Mouse (Mus musculus) heart, embryonic 12.5 days (tissue): ENCODE measurements around the gene Gys1. TPM values are rescaled to one million over a fixed set of nuclear protein-coding genes. Genes with fewer than 3 reads are reported as not detected.
"Not testable (repeated sequence)": the region's sequence is repeated elsewhere in the genome, so short reads cannot be mapped to it uniquely, and the experiment has no call there.

ENCODE experiments used
- ATAC-seq: fragments of 200-750 bp; cut with Nextera tagmentation; 2 replicates; pipeline ENCODE4 v1.8.0; 2017; ENCODE audit warnings: moderate TSS enrichment, moderate library complexity; ENCODE audit not compliant: insufficient number of reproducible peaks, low FRiP score
- H3K27ac ChIP-seq: fragments of 300-500 bp; sonication (generic); 2 replicates; pipeline ENCODE4 v1.5.1; 2016; ENCODE audit warnings: mild to moderate bottlenecking, moderate library complexity; ENCODE audit not compliant: poor library complexity, severe bottlenecking
- H3K27me3 ChIP-seq: fragments of 300-500 bp; sonication (generic); replicated peaks from 2 replicates; pipeline ENCODE4 v1.6.1; 2016; ENCODE audit warnings: mild to moderate bottlenecking, moderate library complexity
- H3K36me3 ChIP-seq: fragments of 300-500 bp; sonication (generic); 2 replicates; pipeline ENCODE4 v1.6.1; 2016; ENCODE audit warnings: mild to moderate bottlenecking, moderate library complexity
- H3K4me1 ChIP-seq: fragments of 300-500 bp; sonication (generic); replicated peaks from 2 replicates; pipeline ENCODE4 v1.6.1; 2016; ENCODE audit warnings: mild to moderate bottlenecking
- H3K4me2 ChIP-seq: fragments of 300-500 bp; sonication (generic); 2 replicates; pipeline ENCODE4 v1.6.1; 2016; ENCODE audit warnings: mild to moderate bottlenecking, moderate library complexity
- H3K4me3 ChIP-seq: fragments of 300-500 bp; sonication (generic); 2 replicates; pipeline ENCODE4 v1.5.1; 2016; ENCODE audit warnings: mild to moderate bottlenecking
- H3K9ac ChIP-seq: fragments of 300-500 bp; sonication (generic); 2 replicates; pipeline ENCODE4 v1.6.1; 2016; ENCODE audit warnings: mild to moderate bottlenecking, moderate library complexity
- H3K9me3 ChIP-seq: fragments of 300-500 bp; sonication (generic); replicated peaks from 2 replicates; pipeline ENCODE4 v1.6.1; 2016; ENCODE audit warnings: mild to moderate bottlenecking, moderate library complexity
- WGBS: fragments of 180-500 bp; shearing (Covaris S2); methylation state at CpG from one replicate; pipeline ENCODE4 v1.1.7; 2016; 5-methylcytosine and 5-hydroxymethylcytosine counted together
- polyA plus RNA-seq: library from polyadenylated mRNA; unstranded; fragments of >200 nt; fragmentation: Nextera tagmentation; extraction: Ambion mirVana; gene quantifications from 2 replicates; pipeline ENCODE4 v1.2.1, GENCODE M21; 2016

Gys1 gene
- polyA plus RNA-seq, 1 experiment from 2014 or later, result 115 TPM

DNA sequence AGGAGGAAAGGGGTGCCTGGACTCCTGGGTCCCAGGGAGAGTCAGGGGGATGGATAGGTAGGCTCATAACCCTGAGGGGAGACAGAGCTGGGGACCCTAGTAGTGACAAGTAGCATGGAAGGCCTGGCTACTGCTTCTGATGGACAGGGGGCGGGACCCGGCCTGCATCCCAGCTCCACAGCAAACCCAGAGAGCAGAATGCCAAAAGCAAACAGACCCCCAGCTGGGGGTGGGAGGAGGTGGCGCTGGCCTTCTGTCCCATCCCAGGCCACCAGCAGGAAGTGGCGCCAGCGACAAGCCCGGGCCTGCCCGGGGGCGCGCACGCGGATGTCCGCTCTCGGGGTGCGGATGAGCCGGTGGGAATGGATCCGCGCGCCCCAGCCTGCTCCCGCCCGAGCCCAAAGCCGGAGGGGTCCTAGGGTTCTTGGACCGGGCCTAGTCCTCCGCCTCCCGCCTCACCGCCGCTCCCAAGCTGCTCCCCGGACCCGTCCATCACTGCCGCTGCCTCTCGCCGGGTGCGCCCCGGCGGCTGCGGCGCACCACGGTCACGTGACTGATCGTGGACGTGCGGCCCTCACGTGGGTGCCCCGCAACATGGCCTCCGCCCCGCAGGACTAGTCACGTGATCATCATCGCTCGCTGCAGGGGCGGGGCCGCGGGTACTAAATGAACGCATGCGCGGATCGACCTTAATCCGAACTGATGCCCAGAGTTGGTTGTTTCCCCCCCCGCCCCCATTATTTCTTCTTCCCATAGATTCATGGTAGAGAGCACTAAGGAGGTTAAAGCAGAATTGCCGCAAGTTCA, 31.8 kb downstream of the Gys1 start, which contains the start of gene Bax:
TSS of gene Bax (minus strand) at position 616 of the 807 bp plus-strand sequence.
- H3K27me3 ChIP-seq, result no peaks in the 10 kb centered on the region
- H3K27ac ChIP-seq, result peak within 1 kb of the TSS; percentile 41
- peak within 1 kb of the TSS; percentile 93 for H3K4me2 ChIP-seq
- peak; percentile 88 for ATAC-seq
- peak within 1 kb of the TSS; percentile 94 for H3K4me3 ChIP-seq
- H3K9ac ChIP-seq, result peak within 1 kb of the TSS; percentile 94
- peaks cover 38% of the 10 kb centered on the region for H3K36me3 ChIP-seq
- H3K9me3 ChIP-seq, result no peaks in the 10 kb centered on the region
- under 1% methylated on average over 56 of the region's 58 CpGs for WGBS
- H3K4me1 ChIP-seq, result peaks cover 25% of the 10 kb centered on the region

DNA sequence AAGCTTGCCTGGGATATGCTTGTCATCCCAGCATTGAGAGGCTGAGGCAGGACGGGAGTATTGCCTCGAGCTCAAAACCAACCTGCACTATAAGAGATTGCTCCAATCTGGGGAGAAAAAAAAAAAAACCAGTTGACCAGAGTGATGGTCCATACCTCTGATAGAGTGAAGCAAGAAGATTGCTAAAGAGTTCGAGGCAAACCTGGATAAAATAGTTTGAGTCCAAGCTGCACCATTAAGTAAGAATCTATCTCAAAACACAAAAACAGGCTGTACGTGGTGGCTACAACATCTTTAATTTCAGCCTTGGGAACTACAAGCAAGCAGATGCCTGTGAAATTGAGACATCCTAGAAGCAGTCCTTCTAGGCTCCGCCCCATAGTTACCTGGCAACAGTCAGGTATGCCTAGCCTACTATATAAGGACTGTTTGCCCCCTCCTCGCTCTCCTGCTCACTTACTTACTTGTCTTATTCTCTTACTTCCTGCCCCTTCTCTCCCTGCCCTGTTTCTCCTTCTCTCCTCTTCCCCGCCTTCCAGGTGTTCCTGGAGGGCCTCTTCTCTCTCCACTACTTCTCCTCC, 32.5 kb downstream of the Gys1 start:
- H3K4me2 ChIP-seq, result peak overlapping the region; percentile 93
- H3K9me3 ChIP-seq, result no peaks in the 10 kb centered on the region
- H3K27ac ChIP-seq, result no peak overlapping the region
- H3K36me3 ChIP-seq, result peaks cover 31% of the 10 kb centered on the region
- peaks cover 20% of the 10 kb centered on the region for H3K4me1 ChIP-seq
- H3K27me3 ChIP-seq, result no peaks in the 10 kb centered on the region
- peak overlapping the region; percentile 94 for H3K4me3 ChIP-seq
- H3K9ac ChIP-seq, result no peak overlapping the region
- WGBS, result 33% methylated on average over 7 of the region's 7 CpGs
- peak; percentile 15 for ATAC-seq

DNA sequence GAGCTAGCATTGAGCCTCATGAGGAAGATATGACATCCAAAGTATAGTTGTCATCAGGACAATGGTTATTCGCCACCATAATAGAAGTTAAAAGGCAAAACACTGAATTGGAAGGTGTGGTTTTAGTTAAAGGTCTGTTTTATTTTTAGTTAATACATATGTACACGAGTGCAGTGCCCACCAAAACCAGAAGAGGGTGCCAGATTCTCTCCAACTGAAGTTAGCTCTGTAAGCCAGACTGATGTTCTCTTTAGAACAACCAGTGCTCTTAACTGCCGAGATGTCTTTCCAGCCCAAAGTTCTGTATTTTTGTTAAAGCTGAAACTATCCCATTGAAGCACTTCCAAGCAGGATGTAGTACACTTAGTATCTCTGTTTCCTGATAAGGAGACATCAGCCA, 36.2 kb downstream of the Gys1 start:
- ATAC-seq, result no peak
- Histone ChIP-seq H3K27me3 (no peaks in the 10 kb centered on the region), H3K36me3 (0 out of 2 replicates have a peak, but pooled peaks cover 2% of the 10 kb centered on the region), H3K27ac (no peak overlapping the region), H3K9ac (no peak overlapping the region), H3K4me2 (no peak overlapping the region), H3K4me3 (no peak overlapping the region), H3K4me1 (peaks cover 10% of the 10 kb centered on the region), H3K9me3 (no peaks in the 10 kb centered on the region)
- 5% methylated on average over 3 of the region's 3 CpGs for WGBS

DNA sequence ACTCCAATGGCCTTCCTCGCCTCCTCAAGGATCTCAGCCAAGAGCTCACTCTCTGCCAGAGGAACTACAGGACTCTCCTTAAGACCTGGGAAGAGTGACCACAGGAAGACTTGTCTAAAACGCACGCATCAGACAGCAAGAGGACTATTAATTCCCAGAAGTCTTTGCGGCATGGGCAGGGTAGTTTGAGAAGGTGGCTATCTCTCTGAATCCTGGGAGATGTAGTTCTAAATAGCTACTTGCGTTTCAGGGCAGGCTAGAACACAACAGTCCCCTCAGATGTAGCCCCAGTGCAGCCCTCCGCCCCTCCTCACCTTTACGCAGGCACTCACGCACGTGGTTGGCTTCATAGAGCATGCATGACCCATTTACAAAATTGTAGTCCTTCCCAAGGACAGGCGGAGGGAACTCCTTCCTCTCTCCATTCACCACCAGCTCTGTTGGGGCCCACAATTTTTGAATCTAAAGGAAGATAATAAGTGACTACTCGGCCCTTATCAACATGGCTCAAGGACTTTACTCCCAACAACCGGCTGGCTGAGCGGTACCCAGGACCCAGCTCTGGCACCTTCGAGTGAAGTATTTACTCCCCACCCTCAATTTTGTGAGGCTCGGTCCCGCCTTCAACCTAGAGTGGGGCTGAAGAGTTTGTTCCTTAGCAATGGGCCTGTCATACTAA, 40.8 kb downstream of the Gys1 start:
- WGBS, result 57% methylated on average over 16 of the region's 16 CpGs
- H3K9ac ChIP-seq, result peak overlapping the region; percentile 39; the same call in 1 of the 2 replicates
- ATAC-seq, result peak; percentile 54; the same call in 1 of the 2 replicates

DNA sequence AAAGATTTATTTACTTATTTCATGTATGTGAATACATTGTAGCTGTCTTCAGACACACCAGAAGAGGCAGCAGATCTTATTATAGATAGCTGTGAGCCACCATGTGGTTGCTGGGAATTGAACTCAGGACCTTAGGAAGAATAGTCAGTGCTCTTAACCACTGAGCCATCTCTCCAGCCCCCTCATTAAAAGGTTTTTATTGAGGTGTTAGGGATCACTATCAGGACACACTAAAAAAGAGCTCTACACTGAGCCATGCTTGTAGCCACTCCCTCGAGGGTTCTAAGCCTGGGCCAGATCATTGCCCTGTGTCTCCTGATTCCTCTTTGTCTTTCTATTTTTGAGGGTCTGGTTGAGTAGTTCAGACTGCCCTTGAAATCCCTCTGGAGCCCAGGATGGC, 41.8 kb downstream of the Gys1 start:
- Histone ChIP-seq H3K9me3 (no peaks in the 10 kb centered on the region), H3K4me1 (no peaks in the 10 kb centered on the region), H3K36me3 (peaks cover 8% of the 10 kb centered on the region; the same call in 1 of the 2 replicates), H3K9ac (no peak overlapping the region), H3K27ac (no peak overlapping the region), H3K27me3 (no peaks in the 10 kb centered on the region), H3K4me2 (no peak overlapping the region), H3K4me3 (no peak overlapping the region)
- no peak for ATAC-seq
- WGBS, result 36% methylated on average over 1 of the region's 1 CpGs

More for the DNA sequence above, 40.8 kb downstream of the Gys1 start:
- H3K27ac ChIP-seq, result no peak overlapping the region
- H3K9me3 ChIP-seq, result no peaks in the 10 kb centered on the region
- H3K36me3 ChIP-seq, result peaks cover 8% of the 10 kb centered on the region; the same call in 1 of the 2 replicates
- no peaks in the 10 kb centered on the region for H3K4me1 ChIP-seq
- no peaks in the 10 kb centered on the region for H3K27me3 ChIP-seq
- H3K4me3 ChIP-seq, result peak overlapping the region; percentile 24; the same call in 1 of the 2 replicates
- peak overlapping the region; percentile 51 for H3K4me2 ChIP-seq

DNA sequence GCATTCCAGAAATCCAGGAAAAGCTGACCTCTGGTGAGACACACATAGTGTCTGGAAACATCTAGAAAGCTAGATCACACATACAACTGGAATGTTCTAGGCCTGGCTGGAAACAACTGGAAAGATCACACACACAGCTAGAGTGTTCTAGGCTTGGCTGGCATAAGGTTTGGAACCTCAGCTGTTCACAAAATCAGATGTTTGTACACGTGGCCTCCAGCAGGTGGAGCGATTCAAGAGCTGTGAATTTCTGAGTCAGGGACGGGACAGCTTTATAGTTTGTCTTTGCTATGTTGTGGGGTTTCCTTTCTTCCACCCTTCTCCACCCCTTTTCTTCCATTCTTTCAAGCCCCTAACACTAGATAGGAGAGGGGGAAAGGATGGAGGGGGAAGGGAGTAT, 42.4 kb downstream of the Gys1 start:
- Histone ChIP-seq H3K36me3 (peaks cover 8% of the 10 kb centered on the region; the same call in 1 of the 2 replicates), H3K9ac (peak overlapping the region; percentile 4; the same call in 1 of the 2 replicates), H3K27me3 (no peaks in the 10 kb centered on the region), H3K4me2 (no peak overlapping the region), H3K4me3 (no peak overlapping the region), H3K4me1 (no peaks in the 10 kb centered on the region), H3K9me3 (no peaks in the 10 kb centered on the region), H3K27ac (no peak overlapping the region)
- no peak for ATAC-seq
- 12% methylated on average over 3 of the region's 3 CpGs for WGBS

DNA sequence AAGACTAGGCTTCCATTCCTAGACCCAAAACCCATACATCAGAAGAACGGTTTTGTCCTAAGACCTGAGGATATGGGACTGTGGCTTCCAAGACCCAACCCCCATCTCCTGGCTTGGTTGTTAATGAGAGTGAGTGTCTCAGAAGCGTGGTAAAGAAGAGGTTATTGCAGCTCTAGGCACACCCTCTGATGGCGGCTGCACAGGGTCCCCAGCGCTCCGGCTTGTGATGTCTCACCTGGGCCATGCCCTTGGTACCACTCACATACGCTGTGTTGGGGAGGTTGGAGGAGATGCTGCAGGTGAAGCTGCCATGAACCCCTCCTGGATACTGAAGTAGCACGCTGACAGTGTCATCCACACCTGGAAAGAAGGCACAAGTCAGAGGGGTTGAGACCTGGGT, 44.1 kb downstream of the Gys1 start:
- 95% methylated on average over 7 of the region's 7 CpGs for WGBS
- Histone ChIP-seq H3K4me3 (no peak overlapping the region), H3K27me3 (no peaks in the 10 kb centered on the region), H3K36me3 (peaks cover 8% of the 10 kb centered on the region; the same call in 1 of the 2 replicates), H3K9me3 (no peaks in the 10 kb centered on the region), H3K4me2 (no peak overlapping the region), H3K4me1 (no peaks in the 10 kb centered on the region), H3K9ac (no peak overlapping the region), H3K27ac (no peak overlapping the region)
- ATAC-seq, result no peak

DNA sequence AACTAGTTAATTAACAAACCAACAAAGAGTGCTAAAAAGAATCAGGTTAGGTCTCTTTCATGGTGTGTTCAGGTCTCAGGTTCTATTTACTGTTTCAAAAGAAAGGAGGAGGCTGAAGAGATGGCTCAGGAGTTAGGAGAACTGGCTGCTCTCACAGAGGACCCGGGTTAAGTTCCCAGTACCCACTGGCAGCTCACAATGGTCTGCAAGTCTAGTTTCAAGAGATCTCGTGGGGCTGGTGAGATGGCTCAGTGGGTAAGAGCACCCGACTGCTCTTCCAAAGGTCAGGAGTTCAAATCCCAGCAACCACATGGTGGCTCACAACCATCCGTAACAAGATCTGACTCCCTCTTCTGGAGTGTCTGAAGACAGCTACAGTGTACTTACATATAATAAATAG, 45.7 kb downstream of the Gys1 start:
- 66% methylated on average over 4 of the region's 4 CpGs for WGBS
- ATAC-seq, result not testable (repeated sequence)

DNA sequence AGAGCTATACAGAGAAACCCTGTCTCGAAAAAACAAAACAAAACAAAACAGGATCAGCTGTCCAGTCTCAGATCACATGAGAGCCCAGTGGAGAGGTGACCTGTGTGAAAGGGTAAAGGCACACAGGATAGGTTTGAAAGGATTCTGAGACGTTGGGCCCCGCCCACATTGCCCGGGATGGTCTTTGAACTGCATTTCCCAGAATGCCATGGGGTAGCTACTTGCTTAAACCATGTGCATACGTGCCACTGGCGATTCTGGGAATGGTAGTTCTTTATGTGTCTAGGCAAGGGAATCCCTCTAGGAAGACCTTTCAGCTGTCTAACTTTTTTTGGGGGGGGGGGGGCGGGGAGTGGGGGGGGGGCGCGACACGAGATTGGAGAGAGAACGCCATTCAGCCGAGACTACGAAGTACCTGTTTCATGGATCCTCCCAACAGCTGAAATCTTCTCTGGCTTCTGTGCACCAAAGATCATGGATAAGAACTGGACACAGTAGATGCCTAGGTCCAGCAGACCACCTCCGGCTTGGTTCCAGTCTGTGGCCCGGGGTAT, 46.8 kb downstream of the Gys1 start, which contains the start of gene Tulp2:
TSS of gene Tulp2 (plus strand) at position 504 of the 554 bp plus-strand sequence.
- Histone ChIP-seq H3K27me3 (no peaks in the 10 kb centered on the region), H3K27ac (no peak within 1 kb of the TSS), H3K9me3 (no peaks in the 10 kb centered on the region), H3K4me2 (no peak within 1 kb of the TSS), H3K36me3 (peaks cover 9% of the 10 kb centered on the region; the same call in 1 of the 2 replicates), H3K9ac (no peak within 1 kb of the TSS), H3K4me3 (no peak within 1 kb of the TSS), H3K4me1 (no peaks in the 10 kb centered on the region)
- WGBS, result 45% methylated on average over 15 of the region's 15 CpGs
- ATAC-seq, result peak; percentile 82

More for the DNA sequence above, 45.7 kb downstream of the Gys1 start:
- H3K9ac ChIP-seq, H3K4me1 ChIP-seq, H3K36me3 ChIP-seq, H3K9me3 ChIP-seq, H3K27ac ChIP-seq, H3K27me3 ChIP-seq, H3K4me2 ChIP-seq, H3K4me3 ChIP-seq: not testable (repeated sequence)

DNA sequence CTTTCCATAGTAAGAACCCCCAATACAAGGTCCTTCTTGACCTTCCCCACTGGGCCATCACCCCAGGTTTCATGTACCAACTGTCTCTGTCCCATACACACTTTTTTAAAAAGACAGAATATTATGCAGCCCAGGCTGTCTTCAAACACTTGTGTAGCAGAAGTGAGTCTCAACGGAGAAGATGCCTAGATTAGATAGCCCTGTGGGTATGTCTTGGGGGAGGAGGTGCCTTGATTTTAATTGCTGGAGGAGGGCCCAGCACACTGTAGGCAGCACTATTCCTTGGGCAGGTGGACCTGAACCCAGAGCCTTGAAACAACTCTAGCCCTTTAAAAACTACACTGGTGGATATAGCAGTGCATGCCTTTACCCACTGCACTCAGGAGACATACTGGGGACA, 47.5 kb downstream of the Gys1 start:
- H3K27ac ChIP-seq, result no peak overlapping the region
- no peaks in the 10 kb centered on the region for H3K4me1 ChIP-seq
- WGBS, result 65% methylated on average over 1 of the region's 1 CpGs
- H3K36me3 ChIP-seq, result peaks cover 9% of the 10 kb centered on the region; the same call in 1 of the 2 replicates
- H3K4me2 ChIP-seq, result no peak overlapping the region
- H3K4me3 ChIP-seq, result no peak overlapping the region
- no peak for ATAC-seq
- no peaks in the 10 kb centered on the region for H3K27me3 ChIP-seq
- H3K9ac ChIP-seq, result no peak overlapping the region
- H3K9me3 ChIP-seq, result no peaks in the 10 kb centered on the region
